Mouse (Mus musculus) brain, embryonic 14.5 days (tissue): ENCODE data around the gene Trio.

Source experiments
- CTCF ChIP-seq: fragments of 200-500 bp; IDR thresholded peaks from 2 replicates; pipeline ENCODE4 v1.5.1; 2012; ENCODE audit warnings: inconsistent platforms, mild to moderate bottlenecking, moderate library complexity, borderline replicate concordance; ENCODE audit not compliant: insufficient read depth, insufficient read length; ENCODE audit errors: extremely low read depth
- POLR2A ChIP-seq: fragments of 200-500 bp; IDR thresholded peaks from 2 replicates; pipeline ENCODE4 v1.6.1; 2012; ENCODE audit warnings: mild to moderate bottlenecking, inconsistent platforms, borderline replicate concordance; ENCODE audit not compliant: poor library complexity, insufficient read depth, insufficient read length, severe bottlenecking; ENCODE audit errors: extremely low read depth

GRCm38 (mm10) chr15:27810262-27810661 lies 215.4 kb downstream of the Trio start:
- TF ChIP-seq CTCF: no peak
- TF ChIP-seq POLR2A: no peak
